Mouse (Mus musculus) heart, postnatal 0 days (tissue): ENCODE measurements around the gene Polr2j.

Experiments
- CTCF ChIP-seq: IDR thresholded peaks from 2 replicates; pipeline ENCODE4 v1.5.1; 2016; ENCODE audit warnings: antibody characterized with exemption, control low read depth, low read depth
- EP300 ChIP-seq: IDR thresholded peaks from 2 replicates; pipeline ENCODE4 v1.6.1; 2016; ENCODE audit warnings: antibody characterized with exemption, low read depth

DNA sequence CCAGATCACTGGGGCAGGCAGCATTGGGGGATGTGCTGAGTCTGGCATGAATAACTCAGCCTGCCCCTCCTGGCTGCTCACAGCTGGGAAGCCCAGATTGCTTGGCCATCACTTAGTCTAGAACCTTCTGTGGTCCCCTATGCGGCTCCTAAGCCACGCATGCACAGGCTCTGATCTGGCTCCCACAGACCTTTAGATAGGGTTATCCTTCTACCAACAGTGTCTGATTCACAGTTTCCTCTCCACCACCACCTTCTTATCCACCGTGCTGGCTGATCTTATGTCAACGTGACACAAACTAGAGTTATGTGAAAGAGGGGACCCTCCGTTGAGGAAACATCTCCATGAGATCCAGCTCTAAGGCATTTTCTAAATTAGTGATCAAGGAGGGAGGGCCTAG lies 41.4 kb upstream of the Polr2j start:
- TF ChIP-seq CTCF (no peak), EP300 (no peak)
